ENCODE assay signal across 2 mouse cellular contexts in genomic region chr11:102219247-102219993, GRCm38 (mm10).
TF ChIP-seq lines count a peak whose summit lies in the region.

No protein-coding gene starts in this region.

TF ChIP-seq in MEL, 35 proteins besides CTCF, POLR2A, EP300 and RAD21:
- TF ChIP-seq TAL1 (IDR thresholded peaks at IDR 0.05; ENCODE audit: low read length) (no peak), CHD2 (IDR thresholded peaks at IDR 0.05; ENCODE audit: low read length) (no peak), RCOR1 (IDR thresholded peaks at IDR 0.05; ENCODE audit: low read depth, low read length) (no peak), MAX (IDR thresholded peaks at IDR 0.05; ENCODE audit: low read length) (no peak), USF2 (IDR thresholded peaks at IDR 0.05; ENCODE audit: borderline replicate concordance in 1 of 2, insufficient read depth in 1 of 2, low read depth in 1 of 2, low read length in 2 of 2) (no peak), MYC (IDR thresholded peaks at IDR 0.05; ENCODE audit: low read depth, low read length) (no peak), ZMIZ1 (IDR thresholded peaks at IDR 0.05; ENCODE audit: low read depth, low read length) (no peak), POLR2AphosphoS2 (IDR thresholded peaks at IDR 0.05; ENCODE audit: low read length) (no peak), MYB (IDR thresholded peaks at IDR 0.05; ENCODE audit: low read depth, low read length) (no peak), ZC3H11A (IDR thresholded peaks at IDR 0.05; ENCODE audit: low read depth, low read length) (no peak), ZNF384 (IDR thresholded peaks at IDR 0.05; ENCODE audit: low read depth, low read length) (no peak), TCF12 (IDR thresholded peaks at IDR 0.05; ENCODE audit: low read depth, low read length) (no peak), HCFC1 (IDR thresholded peaks at IDR 0.05; ENCODE audit: low read depth, low read length) (no peak), ELF1 (IDR thresholded peaks at IDR 0.05; ENCODE audit: low read depth, low read length) (no peak), MAFK (IDR thresholded peaks at IDR 0.05; ENCODE audit: borderline replicate concordance, low read depth, low read length) (no peak), TBP (IDR thresholded peaks at IDR 0.05; ENCODE audit: low read depth, low read length) (no peak), CHD1 (IDR thresholded peaks at IDR 0.05; ENCODE audit: low read depth, low read length) (no peak)
TF ChIP-seq in MEL: peak in this region for 0.

TF ChIP-seq in myocyte, 11 proteins besides CTCF, POLR2A, EP300 and RAD21:
- TF ChIP-seq POLR2AphosphoS2 (IDR thresholded peaks at IDR 0.05; ENCODE audit: insufficient read length, low read depth) (no peak), TCF3 (IDR thresholded peaks at IDR 0.05; ENCODE audit: insufficient read length, low read depth) (no peak), REST (IDR thresholded peaks at IDR 0.05; ENCODE audit: insufficient read depth, insufficient read length) (no peak), CEBPB (IDR thresholded peaks at IDR 0.05; ENCODE audit: insufficient read depth, poor library complexity, severe bottlenecking) (no peak), MYOD1 (IDR thresholded peaks at IDR 0.05; ENCODE audit: control insufficient read depth in 1 of 3, insufficient read length in 2 of 3, low read depth in 2 of 3) (peak in 1 of 3 experiments; percentile 36), TCF12 (IDR thresholded peaks at IDR 0.05; ENCODE audit: insufficient read depth, poor library complexity, severe bottlenecking) (no peak), E2F4 (IDR thresholded peaks at IDR 0.05; ENCODE audit: insufficient read depth) (no peak), MYOG (IDR thresholded peaks at IDR 0.05; ENCODE audit: control insufficient read depth in 1 of 3, insufficient read depth in 1 of 3, insufficient read length in 2 of 3, low read depth in 2 of 3) (peak in 2 of 3 experiments; percentile 11 to 45)
TF ChIP-seq in myocyte: peak in this region for 2.
